Mouse (Mus musculus) liver, embryonic 16.5 days (tissue): Measurements from ENCODE around the gene Mdk. TPM values are rescaled to one million over a fixed set of nuclear protein-coding genes. Genes with fewer than 3 reads are reported as not detected.

Source experiments
- ATAC-seq: fragments of 200-750 bp; cut with Nextera tagmentation; 2 replicates; pipeline ENCODE4 v1.8.0; 2017; ENCODE audit warnings: low read depth, mild to moderate bottlenecking, moderate number of reproducible peaks, moderate library complexity
- H3K27ac ChIP-seq: fragments of 300-500 bp; sonication (generic); 2 replicates; pipeline ENCODE4 v1.5.1; 2014; ENCODE audit warnings: mild to moderate bottlenecking, low read length
- H3K27me3 ChIP-seq: fragments of 300-500 bp; sonication (generic); 2 replicates; pipeline ENCODE4 v1.6.1; 2014; ENCODE audit warnings: low read depth, low read length, mixed read lengths; ENCODE audit not compliant: control insufficient read depth, insufficient read depth
- H3K36me3 ChIP-seq: fragments of 300-500 bp; sonication (generic); 2 replicates; pipeline ENCODE4 v1.6.1; 2014; ENCODE audit warnings: mild to moderate bottlenecking; ENCODE audit not compliant: control insufficient read depth, insufficient read depth
- H3K4me1 ChIP-seq: fragments of 300-500 bp; sonication (generic); 2 replicates; pipeline ENCODE4 v1.6.1; 2014; ENCODE audit warnings: low read depth, low read length, mixed read lengths; ENCODE audit not compliant: control insufficient read depth
- H3K4me2 ChIP-seq: fragments of 300-500 bp; sonication (generic); 2 replicates; pipeline ENCODE4 v1.6.1; 2014; ENCODE audit warnings: low read depth, low read length, mixed read lengths
- H3K4me3 ChIP-seq: fragments of 300-500 bp; sonication (generic); 2 replicates; pipeline ENCODE4 v1.5.1; 2014; ENCODE audit warnings: low read depth, mild to moderate bottlenecking, low read length
- H3K9ac ChIP-seq: fragments of 300-500 bp; sonication (generic); 2 replicates; pipeline ENCODE4 v1.6.1; 2014; ENCODE audit warnings: low read depth, low read length
- H3K9me3 ChIP-seq: fragments of 300-500 bp; sonication (generic); replicated peaks from 2 replicates; pipeline ENCODE4 v1.6.1; 2016; ENCODE audit warnings: low read length; ENCODE audit not compliant: control insufficient read depth
- WGBS: fragments of 180-500 bp; shearing (Covaris S2); extraction: QIAGEN DNeasy Blood & Tissue Kit; methylation state at CpG from one replicate; pipeline ENCODE4 v1.1.7; 2014; ENCODE audit not compliant: insufficient replicate concordance; 5-methylcytosine and 5-hydroxymethylcytosine counted together
- polyA plus RNA-seq: library from polyadenylated mRNA; unstranded; fragments of >200 nt; fragmentation: Nextera tagmentation; extraction: Ambion mirVana; gene quantifications from 2 replicates; pipeline ENCODE4 v1.2.1, GENCODE M21; 2015

Gene Mdk
- polyA plus RNA-seq, 1 experiment from 2014 or later = 15.2 TPM

- 60% methylated on average over 7 of the region's 7 CpGs for WGBS
- no peak overlapping the region for H3K27ac ChIP-seq
- H3K36me3 ChIP-seq = peaks cover 9% of the 10 kb centered on the region
- no peaks in the 10 kb centered on the region for H3K27me3 ChIP-seq
- H3K9ac ChIP-seq = no peak overlapping the region
- ATAC-seq = no peak
- no peak overlapping the region for H3K4me3 ChIP-seq
- H3K4me2 ChIP-seq = no peak overlapping the region
- H3K9me3 ChIP-seq = no peaks in the 10 kb centered on the region
- H3K4me1 ChIP-seq = peaks cover 19% of the 10 kb centered on the region
These were observed 18.6 kb downstream of the Mdk start for GRCm38 (mm10) chr2:91913328-91914110.

DNA sequence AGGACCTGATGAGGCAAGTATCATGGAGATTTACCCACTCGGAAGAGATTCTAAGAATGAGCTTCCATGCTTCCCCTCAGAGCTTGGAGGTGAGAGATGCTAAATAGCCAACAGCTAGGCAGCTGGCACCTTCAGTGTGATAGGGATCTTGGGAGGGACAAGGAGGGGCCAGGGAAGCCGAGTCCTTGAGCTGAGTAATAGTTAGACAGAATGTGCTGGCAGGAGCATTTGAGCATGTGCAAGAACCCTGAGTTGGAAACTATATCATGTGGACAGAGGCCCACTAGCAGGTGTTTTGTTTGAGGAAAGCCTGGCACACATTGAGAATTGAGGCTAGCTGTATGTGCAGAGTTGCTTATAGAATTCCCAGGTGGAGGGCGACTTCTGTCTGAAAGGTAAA, 19.5 kb downstream of the Mdk start:
- WGBS = 53% methylated on average over 3 of the region's 3 CpGs
- no peaks in the 10 kb centered on the region for H3K27me3 ChIP-seq
- H3K27ac ChIP-seq = no peak overlapping the region
- no peak overlapping the region for H3K4me2 ChIP-seq
- no peak for ATAC-seq
- H3K9ac ChIP-seq = no peak overlapping the region
- H3K36me3 ChIP-seq = peaks cover 11% of the 10 kb centered on the region
- no peaks in the 10 kb centered on the region for H3K9me3 ChIP-seq
- H3K4me3 ChIP-seq = no peak overlapping the region
- H3K4me1 ChIP-seq = peaks cover 19% of the 10 kb centered on the region

DNA sequence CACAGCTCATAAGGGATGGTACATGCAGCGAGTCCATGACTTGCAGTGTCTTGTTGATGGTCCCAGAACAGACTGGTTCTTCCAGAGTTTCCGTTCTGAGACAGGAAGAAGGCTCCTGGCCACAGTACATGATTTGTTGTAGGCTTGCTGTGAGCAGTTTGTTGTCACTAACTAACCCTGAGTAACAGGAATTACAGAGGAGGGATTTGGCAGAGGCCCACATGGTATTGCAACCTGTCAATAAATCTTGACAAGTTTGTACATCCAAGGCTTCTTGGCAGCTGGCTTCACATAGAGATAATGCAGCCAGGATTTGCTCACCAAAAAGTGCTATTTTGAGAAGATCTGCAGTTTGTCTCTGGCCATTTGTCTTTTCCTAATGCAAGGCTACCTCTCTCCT, 26.0 kb downstream of the Mdk start:
- peaks cover 5% of the 10 kb centered on the region; the same call in 1 of the 2 replicates for H3K36me3 ChIP-seq
- H3K4me1 ChIP-seq = no peaks in the 10 kb centered on the region
- H3K9ac ChIP-seq = no peak overlapping the region
- WGBS = 83% methylated on average over 2 of the region's 2 CpGs
- no peaks in the 10 kb centered on the region for H3K9me3 ChIP-seq
- H3K4me2 ChIP-seq = no peak overlapping the region
- H3K27me3 ChIP-seq = no peaks in the 10 kb centered on the region
- no peak overlapping the region for H3K27ac ChIP-seq
- H3K4me3 ChIP-seq = no peak overlapping the region
- no peak for ATAC-seq

DNA sequence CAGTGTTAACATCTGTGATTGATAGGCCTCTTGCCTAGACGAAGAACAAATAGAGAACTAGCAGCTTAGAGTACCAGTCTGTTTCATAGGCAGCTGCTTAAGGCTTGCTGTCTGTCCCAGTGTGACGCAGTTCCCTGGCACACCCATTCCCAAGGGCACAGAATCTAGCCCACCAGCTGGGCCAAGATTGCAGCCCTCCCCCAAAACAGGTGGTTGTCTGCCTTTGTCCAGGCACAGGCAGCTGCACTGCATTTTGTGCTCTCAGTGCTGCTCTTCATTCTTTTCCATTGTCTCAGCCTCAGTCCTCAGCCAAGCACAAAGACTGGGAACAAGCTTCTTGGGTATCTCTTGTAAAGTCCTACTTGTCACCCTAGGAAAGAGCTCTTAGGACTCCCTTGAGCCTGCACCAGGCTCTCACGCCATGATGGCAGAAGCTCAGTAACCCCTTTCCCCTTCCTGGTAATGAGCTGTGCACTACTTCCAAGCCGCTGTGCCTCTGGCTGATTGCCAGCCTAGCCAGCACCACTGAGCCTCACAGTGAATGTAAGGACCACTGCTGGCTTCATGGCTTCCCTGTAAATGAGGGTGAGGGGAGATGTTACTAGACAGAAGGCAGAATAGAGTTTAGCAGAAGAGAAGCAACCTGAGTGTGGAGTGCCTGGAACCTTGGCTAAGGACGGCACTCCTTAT, 27.3 kb downstream of the Mdk start:
- Histone ChIP-seq H3K4me1 (no peaks in the 10 kb centered on the region), H3K9ac (no peak overlapping the region), H3K27ac (no peak overlapping the region), H3K27me3 (no peaks in the 10 kb centered on the region), H3K4me2 (no peak overlapping the region), H3K9me3 (no peaks in the 10 kb centered on the region), H3K4me3 (no peak overlapping the region), H3K36me3 (peaks cover 8% of the 10 kb centered on the region; the same call in 1 of the 2 replicates)
- WGBS = 71% methylated on average over 5 of the region's 5 CpGs
- no peak for ATAC-seq

DNA sequence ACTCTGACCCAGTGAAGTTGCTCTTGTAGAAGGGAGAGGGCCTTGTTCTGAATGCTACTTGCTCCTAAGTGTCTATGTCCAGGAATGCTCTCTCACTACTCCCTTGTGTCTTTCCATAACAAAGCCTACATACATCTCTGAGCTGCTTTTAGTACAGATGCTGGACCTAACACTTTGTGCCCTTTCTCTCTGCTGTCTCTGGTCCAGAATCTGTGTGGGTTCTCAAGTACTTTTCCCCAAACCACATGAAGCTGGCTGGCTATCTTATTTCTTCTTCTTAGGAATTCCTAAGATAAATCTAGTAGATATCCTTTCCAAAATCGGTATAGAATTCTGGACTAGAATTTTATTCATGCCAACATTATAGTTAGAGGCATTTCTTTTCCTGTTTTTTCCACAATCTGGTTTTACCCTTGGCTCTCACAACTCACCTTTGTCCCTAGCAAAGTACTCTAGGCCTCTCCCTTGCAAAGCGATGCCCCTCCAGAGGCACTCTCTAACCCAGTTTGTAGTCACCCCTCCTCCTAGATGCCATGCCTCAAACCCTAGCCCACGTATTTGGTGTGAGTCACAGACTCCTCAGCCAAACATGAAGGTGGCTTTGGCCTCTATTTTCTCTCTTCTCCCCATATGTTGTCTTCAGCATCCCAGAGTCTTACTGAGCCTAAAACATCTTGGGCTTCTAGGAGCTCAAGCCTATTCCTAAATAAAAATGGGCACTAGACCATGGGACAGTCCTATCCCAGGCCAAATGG, 28.7 kb downstream of the Mdk start:
- 75% methylated on average over 3 of the region's 3 CpGs for WGBS
- Histone ChIP-seq H3K4me3 (no peak overlapping the region), H3K9me3 (no peaks in the 10 kb centered on the region), H3K9ac (no peak overlapping the region), H3K4me1 (no peaks in the 10 kb centered on the region), H3K4me2 (no peak overlapping the region), H3K36me3 (peaks cover 5% of the 10 kb centered on the region; the same call in 1 of the 2 replicates), H3K27me3 (no peaks in the 10 kb centered on the region), H3K27ac (no peak overlapping the region)
- no peak for ATAC-seq

GRCm38 (mm10) chr2:91902336-91902735, 29.8 kb downstream of the Mdk start:
- Histone ChIP-seq H3K4me1 (no peaks in the 10 kb centered on the region), H3K9me3 (no peaks in the 10 kb centered on the region), H3K27ac (no peak overlapping the region), H3K36me3 (peaks cover 5% of the 10 kb centered on the region; the same call in 1 of the 2 replicates), H3K27me3 (no peaks in the 10 kb centered on the region), H3K9ac (no peak overlapping the region), H3K4me3 (no peak overlapping the region), H3K4me2 (no peak overlapping the region)
- WGBS = 70% methylated on average over 5 of the region's 5 CpGs
- ATAC-seq = no peak

DNA sequence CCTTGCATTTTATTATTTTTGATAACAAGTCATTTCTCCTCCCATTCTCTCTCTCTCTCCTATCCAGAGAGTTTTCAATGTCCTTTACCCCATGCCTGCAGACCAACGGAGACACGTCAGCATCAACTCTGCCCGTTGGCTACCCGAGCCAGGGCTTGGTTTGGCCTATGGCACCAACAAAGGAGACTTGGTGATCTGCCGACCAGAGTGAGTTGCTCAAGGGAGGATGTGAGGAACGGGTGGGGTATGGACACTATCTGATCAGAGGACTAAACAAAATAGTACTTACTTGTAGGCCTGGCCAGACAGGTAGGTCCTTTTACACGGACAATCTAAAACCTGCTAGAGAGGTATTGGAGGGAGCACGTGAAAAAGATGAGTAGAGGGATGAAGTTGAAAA, 31.7 kb downstream of the Mdk start:
- H3K4me3 ChIP-seq = no peak overlapping the region
- ATAC-seq = no peak
- H3K4me2 ChIP-seq = no peak overlapping the region
- no peak overlapping the region for H3K9ac ChIP-seq
- no peak overlapping the region for H3K27ac ChIP-seq
- no peaks in the 10 kb centered on the region for H3K9me3 ChIP-seq
- no peaks in the 10 kb centered on the region for H3K4me1 ChIP-seq
- WGBS = 71% methylated on average over 8 of the region's 8 CpGs
- peaks cover 3% of the 10 kb centered on the region; the same call in 1 of the 2 replicates for H3K36me3 ChIP-seq
- H3K27me3 ChIP-seq = no peaks in the 10 kb centered on the region

- no peaks in the 10 kb centered on the region for H3K4me1 ChIP-seq
- H3K36me3 ChIP-seq = peaks cover 3% of the 10 kb centered on the region; the same call in 1 of the 2 replicates
- no peak for ATAC-seq
- H3K9me3 ChIP-seq = no peaks in the 10 kb centered on the region
- WGBS = 80% methylated on average over 3 of the region's 3 CpGs
- H3K9ac ChIP-seq = no peak overlapping the region
- no peaks in the 10 kb centered on the region for H3K27me3 ChIP-seq
- no peak overlapping the region for H3K4me3 ChIP-seq
- H3K27ac ChIP-seq = no peak overlapping the region
- no peak overlapping the region for H3K4me2 ChIP-seq
These were observed 33.0 kb downstream of the Mdk start for GRCm38 (mm10) chr2:91899141-91899540.
